Mouse (Mus musculus) heart, embryonic 14.5 days (tissue): ENCODE data around the gene C77080. TPM values are rescaled to one million over a fixed set of nuclear protein-coding genes. Genes with fewer than 3 reads are reported as not detected.

Experiments used
- ATAC-seq: fragments of 200-750 bp; cut with Nextera tagmentation; 2 replicates; pipeline ENCODE4 v1.8.0; 2017; ENCODE audit warnings: low read depth, moderate TSS enrichment; ENCODE audit not compliant: insufficient number of reproducible peaks, insufficient read depth, low FRiP score
- H3K27ac ChIP-seq, 2 experiments: fragments of 200-500 bp in 1 of 2; fragments of 300-500 bp in 1 of 2; sonication (generic) in 1 of 2; replicated peaks in 1 of 2; 2 replicates each; pipeline ENCODE4 v1.5.1; 2012 to 2014; ENCODE audit warnings: low read depth in 2 of 2, low read length in 2 of 2, control low read depth in 1 of 2, mild to moderate bottlenecking in 1 of 2, mixed read lengths in 1 of 2; ENCODE audit not compliant: control insufficient read depth in 1 of 2, insufficient read depth in 1 of 2
- H3K27me3 ChIP-seq: fragments of 300-500 bp; sonication (generic); 2 replicates; pipeline ENCODE4 v1.6.1; 2014; ENCODE audit warnings: mild to moderate bottlenecking, low read length, control low read depth; ENCODE audit not compliant: control insufficient read depth, insufficient read depth
- H3K36me3 ChIP-seq: fragments of 300-500 bp; sonication (generic); 2 replicates; pipeline ENCODE4 v1.6.1; 2014; ENCODE audit warnings: mild to moderate bottlenecking, control low read depth, low read length, mixed read lengths; ENCODE audit not compliant: control insufficient read depth, insufficient read depth
- H3K4me1 ChIP-seq, 2 experiments: fragments of 200-500 bp in 1 of 2; fragments of 300-500 bp in 1 of 2; sonication (generic) in 1 of 2; 2 replicates each; pipeline ENCODE4 v1.6.1; 2012 to 2014; ENCODE audit warnings: low read length in 2 of 2, control low read depth in 1 of 2, mixed read lengths in 1 of 2; ENCODE audit not compliant: control insufficient read depth in 2 of 2, insufficient read depth in 2 of 2
- H3K4me2 ChIP-seq: fragments of 300-500 bp; sonication (generic); 2 replicates; pipeline ENCODE4 v1.6.1; 2014; ENCODE audit warnings: mild to moderate bottlenecking, low read length
- H3K4me3 ChIP-seq, 2 experiments: fragments of 200-500 bp in 1 of 2; fragments of 300-500 bp in 1 of 2; sonication (generic) in 1 of 2; 2 replicates each; pipeline ENCODE4 v1.5.1; 2012 to 2014; ENCODE audit warnings: low read length in 2 of 2, mild to moderate bottlenecking in 2 of 2, control low read depth in 1 of 2, low read depth in 1 of 2, moderate library complexity in 1 of 2; ENCODE audit not compliant: control insufficient read depth in 1 of 2, insufficient read depth in 1 of 2
- H3K9ac ChIP-seq: fragments of 300-500 bp; sonication (generic); 2 replicates; pipeline ENCODE4 v1.6.1; 2014; ENCODE audit warnings: mild to moderate bottlenecking, low read length
- H3K9me3 ChIP-seq: fragments of 300-500 bp; sonication (generic); 2 replicates; pipeline ENCODE4 v1.6.1; 2016; ENCODE audit warnings: low read length, control low read depth; ENCODE audit not compliant: control insufficient read depth
- WGBS: fragments of 180-500 bp; shearing (Covaris S2); extraction: QIAGEN DNeasy Blood & Tissue Kit; methylation state at CpG from one replicate; pipeline ENCODE4 v1.1.7; 2014; 5-methylcytosine and 5-hydroxymethylcytosine counted together
- polyA plus RNA-seq: library from polyadenylated mRNA; unstranded; fragments of >200 nt; fragmentation: Nextera tagmentation; extraction: Ambion mirVana; gene quantifications from 2 replicates; pipeline ENCODE4 v1.2.1, GENCODE M21; 2014

C77080 gene
- polyA plus RNA-seq, 1 experiment from 2014 or later, result 1.4 TPM

DNA sequence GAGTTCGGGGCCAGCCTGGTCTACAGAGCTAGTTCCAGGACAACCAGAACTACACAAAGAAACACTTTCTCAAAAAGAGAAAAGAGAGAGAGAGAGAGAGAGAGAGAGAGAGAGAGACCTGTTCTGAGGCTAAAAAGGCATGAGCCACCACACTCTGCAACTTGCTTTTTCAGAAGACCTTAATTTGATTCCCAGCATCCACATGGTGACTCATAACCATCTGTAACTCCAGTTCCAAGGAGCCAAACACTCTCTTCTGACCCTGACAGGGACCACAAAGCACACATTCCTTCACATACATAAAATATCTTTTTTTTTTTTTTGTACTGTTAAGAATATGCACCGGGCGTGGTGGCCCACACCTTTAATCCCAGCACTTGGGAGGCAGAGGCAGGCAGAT lies 6.6 kb downstream of the C77080 start:
- WGBS, result 80% methylated on average over 3 of the region's 3 CpGs

DNA sequence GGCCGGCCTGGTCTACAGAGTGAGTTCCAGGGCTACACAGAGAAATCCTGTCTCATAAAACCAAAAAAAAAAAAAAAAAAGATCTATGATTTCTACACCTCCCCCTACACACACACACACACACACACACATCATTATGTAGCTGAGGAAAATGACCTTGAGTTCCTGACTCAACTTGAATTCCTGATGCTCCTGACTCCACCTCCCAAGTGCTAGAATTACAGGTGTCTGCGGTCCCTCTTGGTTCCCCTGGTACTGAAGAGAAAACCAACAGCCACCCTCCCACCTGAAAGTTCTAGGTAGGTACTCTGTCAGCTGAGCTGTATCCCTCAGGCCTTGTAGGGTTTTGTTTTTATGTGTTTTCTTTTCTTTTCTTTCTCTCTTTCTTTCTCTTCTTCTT lies 8.7 kb downstream of the C77080 start:
- H3K27ac ChIP-seq, result no peak overlapping the region
- no peak overlapping the region for H3K4me2 ChIP-seq
- no peaks in the 10 kb centered on the region for H3K36me3 ChIP-seq
- 75% methylated on average over 2 of the region's 2 CpGs for WGBS
- no peak overlapping the region for H3K9ac ChIP-seq
- no peak for ATAC-seq
- H3K9me3 ChIP-seq, result no peaks in the 10 kb centered on the region
- H3K4me1 ChIP-seq, result peaks cover 16 to 25% of the 10 kb centered on the region in 2 experiments
- no peak overlapping the region for H3K4me3 ChIP-seq
- peaks cover 56% of the 10 kb centered on the region for H3K27me3 ChIP-seq

More for the DNA sequence above, 6.6 kb downstream of the C77080 start:
- H3K9ac ChIP-seq, result no peak overlapping the region
- ATAC-seq, result no peak
- peaks cover 16 to 21% of the 10 kb centered on the region in 2 experiments for H3K4me1 ChIP-seq
- H3K36me3 ChIP-seq, result no peaks in the 10 kb centered on the region
- peaks cover 38% of the 10 kb centered on the region for H3K27me3 ChIP-seq
- no peak overlapping the region for H3K4me2 ChIP-seq
- no peaks in the 10 kb centered on the region for H3K9me3 ChIP-seq
- no peak overlapping the region for H3K27ac ChIP-seq
- H3K4me3 ChIP-seq, result no peak overlapping the region

DNA sequence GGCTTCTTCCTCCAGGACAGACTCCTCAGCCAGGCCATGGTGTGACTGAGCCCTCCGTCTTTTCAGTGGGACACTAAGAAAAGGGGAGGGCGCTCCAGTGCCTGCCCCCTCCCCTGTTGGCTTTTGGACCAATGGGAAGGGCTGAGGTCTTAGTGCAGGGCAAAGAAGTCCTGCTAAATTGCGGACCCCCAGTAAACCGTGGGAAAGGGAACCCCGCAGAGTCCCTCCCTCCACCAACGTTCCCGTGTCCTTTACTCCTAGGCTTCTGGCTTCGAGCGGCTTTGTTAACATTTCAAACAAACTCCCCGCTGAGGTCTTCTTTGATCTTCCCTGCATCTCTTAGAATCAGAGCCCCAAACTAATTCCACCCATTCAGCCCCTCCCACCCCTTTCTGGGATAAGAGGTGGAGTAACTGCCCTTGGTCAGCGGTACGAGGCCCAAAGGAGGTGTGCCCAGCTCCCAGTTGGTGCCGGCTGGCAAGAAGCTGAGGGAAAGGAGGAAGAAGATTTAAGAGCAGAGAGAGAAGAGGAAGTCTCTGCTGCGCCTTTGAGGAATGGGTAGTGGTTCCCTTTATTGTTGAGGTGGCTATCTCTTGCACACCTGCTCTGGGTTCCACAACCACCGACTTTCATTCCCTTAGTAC lies 9.6 kb downstream of the C77080 start:
- Histone ChIP-seq H3K4me3 (no peak overlapping the region), H3K27ac (no peak overlapping the region), H3K27me3 (peaks cover 65% of the 10 kb centered on the region), H3K4me2 (peak overlapping the region; percentile 41), H3K36me3 (no peaks in the 10 kb centered on the region), H3K9ac (no peak overlapping the region), H3K9me3 (no peaks in the 10 kb centered on the region), H3K4me1 (peaks cover 14 to 23% of the 10 kb centered on the region in 2 experiments)
- WGBS, result 11% methylated on average over 15 of the region's 15 CpGs
- no peak; the same call in 1 of the 2 replicates for ATAC-seq

DNA sequence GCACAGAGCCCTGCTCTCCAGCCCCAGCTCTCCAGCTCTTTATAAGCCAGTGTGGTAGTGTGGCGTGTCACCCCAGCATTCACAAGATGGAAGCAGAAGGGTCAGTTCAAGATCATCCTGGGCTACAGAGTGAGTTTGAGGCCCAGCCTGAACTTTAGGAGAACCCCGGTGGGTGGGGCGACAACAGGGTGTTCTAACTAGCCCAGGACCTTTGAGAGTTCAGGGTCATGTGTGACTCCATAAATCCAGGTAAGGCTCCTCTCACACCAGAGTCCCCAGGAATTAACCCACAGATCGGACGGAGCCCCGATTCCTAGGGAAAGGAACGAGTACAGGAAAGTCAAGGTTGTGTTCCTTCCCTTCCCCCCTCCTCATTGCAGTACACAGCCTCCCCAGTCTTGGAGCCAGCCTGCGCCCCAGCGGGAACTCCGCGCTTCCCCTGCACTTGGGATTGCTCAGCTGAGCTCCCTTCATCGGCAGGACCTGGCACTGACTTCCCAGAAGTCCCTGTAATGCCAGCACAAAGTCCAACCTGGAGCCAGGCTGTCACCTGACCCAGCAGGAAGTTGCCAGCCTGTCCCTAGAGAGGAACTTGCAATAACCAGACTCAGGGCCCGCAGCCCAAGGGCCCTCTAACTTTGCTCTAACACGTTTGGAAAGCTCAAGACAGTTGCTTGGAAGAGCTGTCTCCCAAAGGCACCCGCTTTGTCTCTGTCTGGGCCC lies 10.3 kb downstream of the C77080 start:
- 18% methylated on average over 15 of the region's 15 CpGs for WGBS
- no peak for ATAC-seq
- Histone ChIP-seq H3K4me2 (peak overlapping the region; percentile 41), H3K9ac (no peak overlapping the region), H3K27ac (no peak overlapping the region), H3K4me1 (peaks cover 7 to 17% of the 10 kb centered on the region in 2 experiments), H3K4me3 (no peak overlapping the region), H3K9me3 (no peaks in the 10 kb centered on the region), H3K27me3 (peaks cover 72% of the 10 kb centered on the region), H3K36me3 (no peaks in the 10 kb centered on the region)

DNA sequence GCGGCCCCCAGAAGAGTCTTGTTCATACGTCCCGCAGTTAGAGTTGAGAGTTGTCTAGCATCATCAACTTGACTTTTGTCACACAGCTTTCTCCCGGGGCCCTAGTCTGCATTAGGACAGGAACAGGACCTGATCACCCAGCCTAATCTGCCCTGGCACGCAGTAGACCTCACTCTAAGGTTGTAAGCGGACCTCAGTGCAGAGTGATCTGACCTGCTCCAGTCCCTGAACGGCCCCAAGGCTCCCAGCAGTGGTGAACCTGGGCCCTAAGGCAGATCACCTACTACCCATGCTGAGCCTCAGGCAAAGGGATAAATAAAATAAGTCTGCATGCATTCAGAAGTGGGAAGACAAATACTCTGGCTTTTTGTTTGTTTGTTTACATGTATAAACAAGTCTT lies 11.9 kb downstream of the C77080 start:
- WGBS, result 19% methylated on average over 7 of the region's 7 CpGs
- Histone ChIP-seq H3K27me3 (peaks cover 87% of the 10 kb centered on the region), H3K9me3 (no peaks in the 10 kb centered on the region), H3K4me1 (peaks cover 9 to 16% of the 10 kb centered on the region in 2 experiments), H3K27ac (no peak overlapping the region), H3K4me3 (no peak overlapping the region), H3K4me2 (no peak overlapping the region), H3K36me3 (no peaks in the 10 kb centered on the region), H3K9ac (no peak overlapping the region)
- ATAC-seq, result no peak

DNA sequence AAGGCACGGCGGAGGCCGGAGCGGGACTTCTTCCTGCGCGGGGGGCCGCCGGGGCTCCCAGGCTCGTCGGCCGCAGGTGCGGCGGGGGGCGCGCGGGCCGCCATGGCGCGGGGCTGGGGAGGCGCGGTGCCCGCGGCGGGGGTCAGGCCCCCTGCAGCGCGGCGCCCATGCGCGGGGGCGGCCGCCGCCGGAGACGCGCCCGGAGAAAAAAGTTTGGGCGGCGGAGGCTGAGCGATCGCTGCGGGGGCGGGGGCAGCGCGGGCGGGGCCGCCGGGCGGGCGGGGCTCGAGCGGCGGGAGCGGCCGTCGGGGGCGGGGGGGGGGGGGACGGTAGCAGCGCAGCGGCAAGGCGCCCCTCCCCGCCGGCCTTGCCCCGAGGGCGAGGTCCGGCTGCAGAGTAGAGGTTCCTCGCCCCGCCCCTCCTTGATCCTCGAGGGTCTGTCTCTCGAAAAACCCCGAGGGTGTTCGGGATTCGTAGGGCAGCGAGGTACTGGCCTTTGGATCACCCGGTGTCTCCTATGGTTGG lies 12.9 kb downstream of the C77080 start:
- ATAC-seq, result no peak
- peak overlapping the region; percentile 78 for H3K9ac ChIP-seq
- no peaks in the 10 kb centered on the region for H3K9me3 ChIP-seq
- peaks cover 9 to 16% of the 10 kb centered on the region in 2 experiments for H3K4me1 ChIP-seq
- H3K27me3 ChIP-seq, result peaks cover 88% of the 10 kb centered on the region
- H3K27ac ChIP-seq, result no peak overlapping the region
- peak overlapping the region; percentile 53 to 55 for H3K4me3 ChIP-seq
- no peaks in the 10 kb centered on the region for H3K36me3 ChIP-seq
- H3K4me2 ChIP-seq, result peak overlapping the region; percentile 96
- WGBS, result 2% methylated on average over 37 of the region's 74 CpGs

DNA sequence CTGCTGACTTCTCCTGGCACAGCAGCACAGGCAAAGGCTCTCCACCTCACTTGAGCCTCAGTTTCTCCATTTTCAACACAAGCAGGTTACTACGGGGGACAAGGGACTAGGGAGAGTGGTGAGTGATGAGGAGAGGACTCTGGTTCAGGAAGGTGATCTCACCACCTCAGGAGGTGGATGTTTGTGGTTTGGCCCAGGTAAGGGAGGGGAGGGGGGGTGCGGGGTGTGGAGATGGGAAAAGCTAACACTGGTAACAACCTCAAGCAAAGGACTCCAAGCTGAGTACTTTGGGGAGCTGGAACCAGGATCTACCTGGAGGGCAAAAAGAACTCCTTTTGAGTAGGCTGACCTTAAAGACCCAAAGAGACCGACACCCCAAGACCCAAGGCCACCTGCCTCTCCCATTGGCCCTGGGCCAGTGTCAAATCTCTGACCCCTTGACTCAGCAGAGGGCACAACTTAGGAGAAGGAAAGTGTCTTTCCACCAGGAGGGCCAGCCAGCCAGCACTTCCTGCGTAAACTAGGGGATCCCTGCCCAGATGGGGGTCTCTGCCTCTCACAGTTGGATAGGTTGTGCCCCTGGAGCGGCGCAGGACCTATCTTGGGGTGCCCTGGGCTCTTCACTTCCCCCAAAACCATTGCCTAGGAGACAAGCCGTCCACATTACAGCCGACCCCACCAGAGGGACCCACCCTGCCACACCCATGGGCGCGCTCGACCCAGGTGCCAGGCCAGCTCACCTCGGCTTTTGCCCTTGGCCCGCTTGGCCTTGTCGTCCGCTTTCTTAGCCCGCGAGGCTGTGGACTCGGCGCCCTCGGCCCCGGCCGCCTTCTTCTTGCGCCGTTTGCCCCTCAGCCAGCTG lies 13.6 kb downstream of the C77080 start:
- WGBS, result 8% methylated on average over 24 of the region's 24 CpGs
- H3K4me2 ChIP-seq, result peak overlapping the region; percentile 96
- H3K4me1 ChIP-seq, result peaks cover 9 to 16% of the 10 kb centered on the region in 2 experiments
- no peak overlapping the region for H3K27ac ChIP-seq
- H3K36me3 ChIP-seq, result no peaks in the 10 kb centered on the region
- no peak for ATAC-seq
- peak overlapping the region; percentile 53 to 55 for H3K4me3 ChIP-seq
- H3K9me3 ChIP-seq, result no peaks in the 10 kb centered on the region
- peak overlapping the region; percentile 78 for H3K9ac ChIP-seq
- peaks cover 86% of the 10 kb centered on the region for H3K27me3 ChIP-seq
